Mouse (Mus musculus) liver, embryonic 14.5 days (tissue): Measurements from ENCODE around the gene Tmem102. TPM values are rescaled to one million over a fixed set of nuclear protein-coding genes. Genes with fewer than 3 reads are reported as not detected.

Experiments
- ATAC-seq: fragments of 200-750 bp; cut with Nextera tagmentation; 2 replicates; pipeline ENCODE4 v1.8.0; 2017; ENCODE audit warnings: moderate number of reproducible peaks, mild to moderate bottlenecking, moderate library complexity; ENCODE audit not compliant: insufficient read depth
- DNase-seq, 3 experiments: peaks; one replicate each; pipeline ENCODE4 v3.0.0-alpha.2; 2012 to 2013; ENCODE audit warnings: low read depth in 3 of 3, low spot score in 3 of 3
- H3K27ac ChIP-seq: fragments of 300-500 bp; sonication (generic); 2 replicates; pipeline ENCODE4 v1.5.1; 2014; ENCODE audit warnings: moderate library complexity, mild to moderate bottlenecking, control low read depth, inconsistent platforms
- H3K27me3 ChIP-seq: fragments of 300-500 bp; sonication (generic); 2 replicates; pipeline ENCODE4 v1.6.1; 2014; ENCODE audit warnings: mild to moderate bottlenecking, low read length, moderate library complexity; ENCODE audit not compliant: control insufficient read depth, insufficient read depth
- H3K36me3 ChIP-seq: fragments of 300-500 bp; sonication (generic); replicated peaks from 2 replicates; pipeline ENCODE4 v1.6.1; 2014; ENCODE audit warnings: low read depth; ENCODE audit not compliant: control insufficient read depth, insufficient read depth
- H3K4me1 ChIP-seq, 2 experiments: fragments of 200-500 bp in 1 of 2; fragments of 300-500 bp in 1 of 2; sonication (generic) in 1 of 2; replicated peaks; 2 replicates each; pipeline ENCODE4 v1.6.1; 2012 to 2014; ENCODE audit warnings: antibody characterized with exemption in 1 of 2, inconsistent platforms in 1 of 2, low read length in 1 of 2; ENCODE audit not compliant: control insufficient read depth in 2 of 2, insufficient read depth in 2 of 2
- H3K4me2 ChIP-seq: fragments of 300-500 bp; sonication (generic); 2 replicates; pipeline ENCODE4 v1.6.1; 2014; ENCODE audit warnings: low read depth, mild to moderate bottlenecking, control low read depth, moderate library complexity
- H3K4me3 ChIP-seq, 2 experiments: fragments of 200-500 bp in 1 of 2; fragments of 300-500 bp in 1 of 2; sonication (generic) in 1 of 2; 2 replicates each; pipeline ENCODE4 v1.5.1; 2012 to 2014; ENCODE audit warnings: low read depth in 2 of 2, low read length in 2 of 2, mild to moderate bottlenecking in 2 of 2, control low read depth in 1 of 2, inconsistent platforms in 1 of 2, moderate library complexity in 1 of 2; ENCODE audit not compliant: insufficient read depth in 1 of 2
- H3K9ac ChIP-seq: fragments of 300-500 bp; sonication (generic); replicated peaks from 2 replicates; pipeline ENCODE4 v1.6.1; 2014; ENCODE audit warnings: mild to moderate bottlenecking, control low read depth, moderate library complexity
- H3K9me3 ChIP-seq: fragments of 300-500 bp; sonication (generic); 2 replicates; pipeline ENCODE4 v1.6.1; 2016; ENCODE audit warnings: low read length, mixed read lengths; ENCODE audit not compliant: control insufficient read depth
- CTCF ChIP-seq: IDR thresholded peaks from 2 replicates; pipeline ENCODE4 v1.5.1; 2016; ENCODE audit warnings: antibody characterized with exemption, low read depth, control low read depth
- EP300 ChIP-seq: IDR thresholded peaks from 2 replicates; pipeline ENCODE4 v1.6.1; 2016; ENCODE audit warnings: antibody characterized with exemption, low read depth
- WGBS: fragments of 180-500 bp; shearing (Covaris S2); extraction: QIAGEN DNeasy Blood & Tissue Kit; methylation state at CpG from one replicate; pipeline ENCODE4 v1.1.7; 2014; ENCODE audit not compliant: insufficient replicate concordance; 5-methylcytosine and 5-hydroxymethylcytosine counted together
- polyA plus RNA-seq, 2 experiments: library from polyadenylated mRNA; depleted of rRNA in 1 of 2; stranded (reverse) in 1 of 2; unstranded in 1 of 2; fragments of >200 nt; fragmentation: Nextera tagmentation in 1 of 2; extraction: Ambion mirVana in 1 of 2; gene quantifications; 2 replicates each; pipeline versions ENCODE4 v1.2.1 to v1.2.3; 2012 to 2014

Gene Tmem102
- polyA plus RNA-seq, 2 experiments: 0.25 to 0.57 TPM

GRCm38 (mm10) chr11:69802648-69803105 lies 2.7 kb downstream of the Tmem102 start:
- no peaks in the 10 kb centered on the region for H3K36me3 ChIP-seq
- no peaks in the 10 kb centered on the region for H3K9me3 ChIP-seq
- ATAC-seq (no peak), DNase-seq (no peak)
- H3K27me3 ChIP-seq: peaks cover 88% of the 10 kb centered on the region
- peak overlapping the region; percentile 28 to 50 for H3K4me3 ChIP-seq
- no peak overlapping the region for H3K9ac ChIP-seq
- H3K4me1 ChIP-seq: peaks cover 0 to 2% of the 10 kb centered on the region in 2 experiments; a peak in 2 of 4 replicates
- under 1% methylated on average over 33 of the region's 33 CpGs for WGBS
- H3K4me2 ChIP-seq: peak overlapping the region; percentile 65
- no peak for TF ChIP-seq CTCF
- no peak overlapping the region for H3K27ac ChIP-seq

- Histone ChIP-seq H3K4me3 (peak within 1 kb of the TSS; percentile 28 to 50), H3K36me3 (no peaks in the 10 kb centered on the region), H3K27ac (no peak within 1 kb of the TSS), H3K27me3 (peaks cover 95% of the 10 kb centered on the region), H3K4me1 (peaks cover 0 to 2% of the 10 kb centered on the region in 2 experiments; a peak in 2 of 4 replicates), H3K9me3 (no peaks in the 10 kb centered on the region), H3K9ac (no peak within 1 kb of the TSS), H3K4me2 (peak within 1 kb of the TSS; percentile 65)
- TF ChIP-seq EP300 (no peak), CTCF (no peak)
- no peak for DNase-seq
- no peak for ATAC-seq
- 3% methylated on average over 31 of the region's 33 CpGs for WGBS
Measured at GRCm38 (mm10) chr11:69801379-69801977, 3.9 kb downstream of the Tmem102 start, which contains the start of gene Fgf11. Fgf11 (minus strand) TSS chr11:69801857.

DNA sequence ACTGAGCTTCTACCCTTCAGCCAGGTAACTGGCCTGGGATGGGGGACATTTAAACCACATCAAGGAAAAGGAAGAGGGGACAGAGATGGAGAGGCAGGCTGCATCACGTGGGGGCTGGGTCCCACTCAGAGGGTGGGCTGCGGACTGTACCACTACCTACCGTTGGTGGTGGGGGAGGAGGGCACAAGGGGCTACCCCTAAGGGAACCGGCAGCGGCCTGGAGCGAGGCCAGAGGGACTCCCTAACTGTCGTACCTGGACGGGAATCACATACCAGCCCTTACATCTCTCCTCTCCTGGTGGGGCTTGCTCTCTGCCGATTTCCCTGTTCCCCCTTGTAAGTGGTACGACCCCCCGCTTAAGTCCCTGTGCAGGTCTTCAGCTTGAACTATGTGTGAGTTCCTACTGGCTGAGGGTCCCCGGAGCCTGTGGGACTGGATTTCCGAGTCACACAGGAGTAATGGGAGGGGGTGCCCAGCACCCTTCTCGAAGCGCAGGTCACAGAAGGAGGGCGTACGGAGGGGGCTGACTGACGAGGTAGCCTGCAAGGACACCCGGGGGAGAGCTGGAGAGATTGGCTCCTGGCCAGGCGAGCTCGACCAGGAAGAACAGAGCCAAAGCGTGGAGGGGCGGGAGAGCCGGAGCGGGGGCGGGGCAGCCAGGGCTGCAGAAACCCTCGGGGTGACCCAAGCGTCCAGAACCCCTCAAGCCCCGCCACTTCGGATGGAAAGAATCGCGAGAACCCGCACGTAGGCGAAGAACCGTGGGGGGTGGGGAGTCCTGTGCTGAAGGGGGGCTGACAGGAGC lies 4.8 kb downstream of the Tmem102 start:
- Histone ChIP-seq H3K9me3 (no peaks in the 10 kb centered on the region), H3K27ac (no peak overlapping the region), H3K9ac (no peak overlapping the region), H3K36me3 (no peaks in the 10 kb centered on the region), H3K4me3 (peak overlapping the region; percentile 25 to 30; a peak in 3 of 4 replicates), H3K4me2 (peak overlapping the region; percentile 51), H3K27me3 (peaks cover 94% of the 10 kb centered on the region), H3K4me1 (peaks cover 2 to 4% of the 10 kb centered on the region in 2 experiments; a peak in 3 of 4 replicates)
- 2% methylated on average over 36 of the region's 36 CpGs for WGBS
- DNase-seq (no peak), ATAC-seq (no peak)
- TF ChIP-seq EP300 (no peak), CTCF (no peak)

GRCm38 (mm10) chr11:69800138-69800391 lies 5.4 kb downstream of the Tmem102 start:
- Histone ChIP-seq H3K4me2 (peak overlapping the region; percentile 51; the same call in 1 of the 2 replicates), H3K4me1 (peaks cover 2 to 5% of the 10 kb centered on the region in 2 experiments; a peak in 3 of 4 replicates), H3K27ac (no peak overlapping the region), H3K4me3 (no peak overlapping the region), H3K9me3 (no peaks in the 10 kb centered on the region), H3K27me3 (peaks cover 89% of the 10 kb centered on the region), H3K36me3 (no peaks in the 10 kb centered on the region), H3K9ac (no peak overlapping the region)
- TF ChIP-seq EP300 (no peak), CTCF (no peak)
- ATAC-seq (no peak), DNase-seq (no peak)
- WGBS: 2% methylated on average over 11 of the region's 11 CpGs
